ENCODE assay signal across 8 mouse cellular contexts in the genomic region with DNA sequence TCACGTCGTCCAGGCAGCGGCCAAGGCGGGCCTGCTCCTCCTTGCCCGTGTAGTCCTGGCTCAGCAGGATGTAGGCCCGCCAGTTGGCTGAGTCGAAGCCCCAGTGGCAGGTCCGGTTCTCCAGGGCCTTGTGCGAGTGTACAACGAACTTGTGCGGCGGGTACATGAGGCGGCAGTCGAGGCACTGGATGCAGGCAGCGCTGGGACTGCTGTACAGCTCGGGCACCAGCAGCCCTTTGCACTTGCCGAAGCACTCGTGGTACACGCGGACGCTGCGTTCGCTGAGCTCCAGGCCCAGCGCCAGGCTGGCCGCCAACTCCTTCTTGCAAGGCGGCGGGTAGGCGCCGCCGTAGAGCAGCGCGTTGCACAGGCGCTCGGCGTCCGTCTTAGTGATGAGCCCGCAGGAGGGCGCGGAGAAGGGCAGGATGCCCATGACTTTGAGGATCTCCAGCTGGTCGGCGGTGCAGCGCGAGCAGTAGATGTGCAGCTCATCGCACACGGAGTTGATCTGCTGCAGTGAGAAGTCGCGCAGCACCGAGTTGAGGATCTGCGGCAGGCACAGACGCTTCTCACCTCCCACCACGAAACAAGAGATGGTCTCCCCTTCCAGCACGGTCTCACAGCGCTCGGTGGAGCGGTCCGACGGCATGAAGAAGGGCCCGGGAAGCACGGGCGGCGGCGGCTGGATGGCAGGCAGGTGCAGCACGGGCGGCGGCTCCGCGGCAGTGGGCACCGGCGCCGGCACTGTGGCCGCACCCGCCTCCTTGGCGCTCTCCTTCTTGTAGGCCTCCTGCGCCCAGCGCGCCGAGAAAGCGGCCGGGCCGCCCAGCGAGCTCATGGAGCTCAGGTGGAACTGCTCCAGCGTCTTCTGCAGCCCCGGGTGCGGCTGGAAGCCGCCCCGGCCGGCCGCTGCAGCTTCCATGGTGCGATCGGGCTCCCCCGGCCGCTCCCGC. TPM values are rescaled to one million over a fixed set of nuclear protein-coding genes. Genes with fewer than 3 reads are reported as not detected.
DNase-seq lines count a peak whose midpoint lies in the region; ATAC-seq and TF ChIP-seq lines count a peak whose summit lies in the region.

No protein-coding gene starts in this region.

- peak overlapping the region; percentile 99 for H3K9ac ChIP-seq in embryonic facial prominence, embryonic 12.5 days
- peak overlapping the region; percentile 94 for H3K9ac ChIP-seq in kidney, embryonic 16.5 days (replicated peaks; ENCODE audit: low read length)
- H3K9ac ChIP-seq in liver, embryonic 14.5 days (replicated peaks): peak overlapping the region; percentile 55
- H3K9ac ChIP-seq in neural tube, embryonic 11.5 days (ENCODE audit: low read length): peak overlapping the region; percentile 97

- H3K36me3 ChIP-seq in embryonic facial prominence, embryonic 12.5 days: no peaks in the 10 kb centered on the region
- no peaks in the 10 kb centered on the region for H3K36me3 ChIP-seq in heart, embryonic 10.5 days
- no peaks in the 10 kb centered on the region for H3K36me3 ChIP-seq in kidney, embryonic 16.5 days (ENCODE audit: insufficient read depth, low read length)
- H3K36me3 ChIP-seq in liver, embryonic 14.5 days (replicated peaks; ENCODE audit: control insufficient read depth, insufficient read depth, low read depth): no peaks in the 10 kb centered on the region
- no peaks in the 10 kb centered on the region; the same call in 1 of the 2 replicates for H3K36me3 ChIP-seq in neural tube, embryonic 11.5 days (ENCODE audit: control insufficient read depth, insufficient read depth, low read length)

- ATAC-seq in embryonic facial prominence, embryonic 12.5 days (ENCODE audit: insufficient number of reproducible peaks, insufficient read depth, low FRiP score, low TSS enrichment): no peak
- ATAC-seq in kidney, embryonic 16.5 days (ENCODE audit: low FRiP score, low TSS enrichment): no peak
- ATAC-seq in liver, embryonic 14.5 days (ENCODE audit: insufficient read depth): no peak
- ATAC-seq in neural tube, embryonic 11.5 days (ENCODE audit: insufficient read depth, low FRiP score, low TSS enrichment): no peak

- peak overlapping the region; percentile 83 for H3K27ac ChIP-seq in embryonic facial prominence, embryonic 12.5 days
- peak overlapping the region; percentile 93 for H3K27ac ChIP-seq in heart, embryonic 10.5 days
- H3K27ac ChIP-seq in kidney, embryonic 16.5 days (ENCODE audit: low read length): peak overlapping the region; percentile 78
- H3K27ac ChIP-seq in liver, embryonic 14.5 days: no peak overlapping the region
- peak overlapping the region; percentile 80 for H3K27ac ChIP-seq in neural tube, embryonic 11.5 days (ENCODE audit: low read depth, low read length)

- H3K4me3 ChIP-seq in embryonic facial prominence, embryonic 12.5 days: peak overlapping the region; percentile 66
- H3K4me3 ChIP-seq in heart, embryonic 10.5 days: peak overlapping the region; percentile 97
- peak overlapping the region; percentile 89 for H3K4me3 ChIP-seq in kidney, embryonic 16.5 days (ENCODE audit: low read length)
- peak overlapping the region; percentile 49 to 70 for H3K4me3 ChIP-seq in liver, embryonic 14.5 days (ENCODE audit: insufficient read depth in 1 of 2, low read depth in 2 of 2, low read length in 2 of 2)
- H3K4me3 ChIP-seq in neural tube, embryonic 11.5 days (ENCODE audit: low read depth, low read length): peak overlapping the region; percentile 96

- H3K4me2 ChIP-seq in embryonic facial prominence, embryonic 12.5 days (replicated peaks): peak overlapping the region; percentile 92
- H3K4me2 ChIP-seq in kidney, embryonic 16.5 days (replicated peaks; ENCODE audit: low read depth, low read length): peak overlapping the region; percentile 97
- H3K4me2 ChIP-seq in liver, embryonic 14.5 days (ENCODE audit: low read depth): peak overlapping the region; percentile 79
- peak overlapping the region; percentile 100 for H3K4me2 ChIP-seq in neural tube, embryonic 11.5 days (ENCODE audit: low read depth)

- TF ChIP-seq CTCF in liver, embryonic 14.5 days (IDR thresholded peaks at IDR 0.05; ENCODE audit: low read depth): no peak

- no peaks in the 10 kb centered on the region for H3K9me3 ChIP-seq in embryonic facial prominence, embryonic 12.5 days
- no peaks in the 10 kb centered on the region for H3K9me3 ChIP-seq in heart, embryonic 10.5 days
- H3K9me3 ChIP-seq in kidney, embryonic 16.5 days (ENCODE audit: low read length): no peaks in the 10 kb centered on the region
- H3K9me3 ChIP-seq in liver, embryonic 14.5 days (ENCODE audit: control insufficient read depth, low read length): no peaks in the 10 kb centered on the region
- no peaks in the 10 kb centered on the region for H3K9me3 ChIP-seq in neural tube, embryonic 11.5 days (ENCODE audit: control insufficient read depth, low read length)

- TF ChIP-seq EP300 in liver, embryonic 14.5 days (IDR thresholded peaks at IDR 0.05; ENCODE audit: low read depth): no peak

- H3K27me3 ChIP-seq in embryonic facial prominence, embryonic 12.5 days: no peaks in the 10 kb centered on the region
- no peaks in the 10 kb centered on the region for H3K27me3 ChIP-seq in heart, embryonic 10.5 days (ENCODE audit: insufficient read depth, poor library complexity, severe bottlenecking)
- no peaks in the 10 kb centered on the region for H3K27me3 ChIP-seq in kidney, embryonic 16.5 days (ENCODE audit: insufficient read depth, low read length)
- H3K27me3 ChIP-seq in liver, embryonic 14.5 days (ENCODE audit: control insufficient read depth, insufficient read depth, low read length): peaks cover 27% of the 10 kb centered on the region
- H3K27me3 ChIP-seq in neural tube, embryonic 11.5 days (ENCODE audit: control insufficient read depth, insufficient read depth, low read length): no peaks in the 10 kb centered on the region

- peak; percentile 72 for DNase-seq in ovary, adult 18-20 months (ENCODE audit: low spot score)
- DNase-seq in ovary, postnatal 14 days (ENCODE audit: low spot score): no peak
- no peak for DNase-seq in heart, embryonic 10.5 days (ENCODE audit: low spot score)
- no peak for DNase-seq in liver, embryonic 14.5 days (ENCODE audit: low read depth in 3 of 3, low spot score in 3 of 3)
- peak; percentile 66 for DNase-seq in neural tube, embryonic 11.5 days (ENCODE audit: low spot score)
- peak; percentile 56 for DNase-seq in telencephalon, adult 2 months (ENCODE audit: low read depth, low spot score)

- H3K4me1 ChIP-seq in embryonic facial prominence, embryonic 12.5 days: peaks cover 39% of the 10 kb centered on the region
- H3K4me1 ChIP-seq in heart, embryonic 10.5 days: peaks cover 69% of the 10 kb centered on the region
- H3K4me1 ChIP-seq in kidney, embryonic 16.5 days (ENCODE audit: insufficient read depth, low read length): peaks cover 49% of the 10 kb centered on the region
- H3K4me1 ChIP-seq in liver, embryonic 14.5 days (replicated peaks; ENCODE audit: control insufficient read depth in 2 of 2, insufficient read depth in 2 of 2, low read length in 1 of 2): peaks cover 5 to 34% of the 10 kb centered on the region in 2 experiments
- peaks cover 45% of the 10 kb centered on the region for H3K4me1 ChIP-seq in neural tube, embryonic 11.5 days (ENCODE audit: control insufficient read depth, insufficient read depth, low read length)

- WGBS in embryonic facial prominence, embryonic 12.5 days: under 1% methylated on average over 93 of the region's 93 CpGs
- WGBS in heart, embryonic 10.5 days: under 1% methylated on average over 90 of the region's 93 CpGs
- under 1% methylated on average over 91 of the region's 93 CpGs for WGBS in kidney, embryonic 16.5 days
- under 1% methylated on average over 87 of the region's 93 CpGs for WGBS in liver, embryonic 14.5 days (ENCODE audit: insufficient replicate concordance)
- under 1% methylated on average over 82 of the region's 93 CpGs for WGBS in neural tube, embryonic 11.5 days

RNA-seq across cellular contexts. Expression of gene Ski, which starts 0.5 kb away (rescaled TPM):
- 16.8 and 17.7 TPM in 2 replicates for polyA plus RNA-seq in embryonic facial prominence, embryonic 12.5 days (2016; fragmentation: Nextera tagmentation; extraction: Ambion mirVana)
- 7.5 and 11.3 TPM in 2 replicates for polyA plus RNA-seq in heart, embryonic 10.5 days (2016; fragmentation: Nextera tagmentation; extraction: Ambion mirVana)
- 14.5 and 15.9 TPM in 2 replicates for polyA plus RNA-seq in kidney, embryonic 16.5 days (2015; fragmentation: Nextera tagmentation; extraction: Ambion mirVana)
- 4.3 and 4.5 TPM in 2 replicates for polyA plus RNA-seq in liver, embryonic 14.5 days (2012; rRNA removed)
- polyA plus RNA-seq in liver, embryonic 14.5 days (2014; fragmentation: Nextera tagmentation; extraction: Ambion mirVana): 2.4 and 2.8 TPM in 2 replicates
- 15.1 and 16.6 TPM in 2 replicates for polyA plus RNA-seq in neural tube, embryonic 11.5 days (2014; fragmentation: Nextera tagmentation; extraction: Ambion mirVana)

RNA-seq across cellular contexts. Expression of gene Faap20, which starts 27.7 kb away (rescaled TPM):
- 85.1 and 87.4 TPM in 2 replicates for polyA plus RNA-seq in embryonic facial prominence, embryonic 12.5 days (2016; fragmentation: Nextera tagmentation; extraction: Ambion mirVana)
- 77.0 and 87.4 TPM in 2 replicates for polyA plus RNA-seq in heart, embryonic 10.5 days (2016; fragmentation: Nextera tagmentation; extraction: Ambion mirVana)
- 77.4 and 77.8 TPM in 2 replicates for polyA plus RNA-seq in kidney, embryonic 16.5 days (2015; fragmentation: Nextera tagmentation; extraction: Ambion mirVana)
- 12.2 and 12.8 TPM in 2 replicates for polyA plus RNA-seq in liver, embryonic 14.5 days (2012; rRNA removed)
- 14.8 and 20.5 TPM in 2 replicates for polyA plus RNA-seq in liver, embryonic 14.5 days (2014; fragmentation: Nextera tagmentation; extraction: Ambion mirVana)
- 96.6 and 98.1 TPM in 2 replicates for polyA plus RNA-seq in neural tube, embryonic 11.5 days (2014; fragmentation: Nextera tagmentation; extraction: Ambion mirVana)

Comparison
In these comparisons a context has a peak if more than half of its experiments do, and no peak if none do; other contexts are left out.
1. DNase-seq: peak in ovary, adult 18-20 months (single experiment), neural tube, embryonic 11.5 days (single experiment) and telencephalon, adult 2 months (single experiment); none in ovary, postnatal 14 days (single experiment), heart, embryonic 10.5 days (single experiment) and liver, embryonic 14.5 days (0 of 3).
2. Peak in every context shown above with its lines, with median percentiles within 50 percentile points of each other: H3K4me2 ChIP-seq, H3K4me3 ChIP-seq and H3K9ac ChIP-seq.